Mouse (Mus musculus): ENCODE data around the gene Gm4985.
"Not testable (repeated sequence)": the region's sequence is repeated elsewhere in the genome, so short reads cannot be mapped to it uniquely, and the experiment has no call there.

Gene Gm4985

GRCm38 (mm10) chrX:23958834-23959233, at the start of gene Gm4985:
Gene Gm4985, minus strand, starts transcription at chrX:23958934.
- DNase-seq (ENCODE audit: low read depth): not testable (repeated sequence)

GRCm38 (mm10) chrX:23954161-23954560, 4.6 kb downstream of the Gm4985 start:
- no peak for DNase-seq (ENCODE audit: low read depth)
